Comparison of ENCODE assay signal across 10 mouse cellular contexts in genomic region chr6:51076861-51077768, GRCm38 (mm10).
DNase-seq lines count a peak whose midpoint lies in the region; ATAC-seq and TF ChIP-seq lines count a peak whose summit lies in the region.
"Had no signal": no experiment of that assay in that cellular context is flagged by ENCODE, and none has a peak within 500 bp of the region (broad histone marks: within the 10 kb centered on the region; RNA-seq: fewer than 3 reads in every experiment).

No protein-coding gene starts in this region.

- H3K9me3 ChIP-seq in heart, embryonic 12.5 days (replicated peaks) = no peaks in the 10 kb centered on the region
- no peaks in the 10 kb centered on the region for H3K9me3 ChIP-seq in heart, postnatal 0 days (replicated peaks; ENCODE audit: control insufficient read depth, low read length)
- H3K9me3 ChIP-seq: G1E had no signal

- no peaks in the 10 kb centered on the region for H3K27me3 ChIP-seq in heart, embryonic 12.5 days (replicated peaks)
- no peaks in the 10 kb centered on the region for H3K27me3 ChIP-seq in heart, postnatal 0 days (ENCODE audit: control insufficient read depth, insufficient read depth, low read length)

- H3K27ac ChIP-seq in heart, embryonic 12.5 days (ENCODE audit: poor library complexity, severe bottlenecking) = peak overlapping the region; percentile 62
- peak overlapping the region; percentile 35; the same call in 1 of the 2 replicates for H3K27ac ChIP-seq in heart, postnatal 0 days (ENCODE audit: low read depth)
- H3K27ac ChIP-seq: liver, embryonic 14.5 days had no signal

- no peak for ATAC-seq in heart, embryonic 12.5 days (ENCODE audit: insufficient number of reproducible peaks, low FRiP score)
- ATAC-seq in heart, postnatal 0 days (ENCODE audit: insufficient read depth, low read depth) = no peak

- 59% methylated on average over 21 of the region's 21 CpGs for WGBS in heart, embryonic 12.5 days
- WGBS in heart, postnatal 0 days = 74% methylated on average over 21 of the region's 21 CpGs

- peaks cover 20% of the 10 kb centered on the region for H3K4me1 ChIP-seq in heart, embryonic 12.5 days (replicated peaks)
- 0 out of 2 replicates have a peak, but pooled peaks cover 10% of the 10 kb centered on the region for H3K4me1 ChIP-seq in heart, postnatal 0 days (ENCODE audit: control insufficient read depth, insufficient read depth)

- H3K36me3 ChIP-seq in heart, embryonic 12.5 days = no peaks in the 10 kb centered on the region
- H3K36me3 ChIP-seq in heart, postnatal 0 days (replicated peaks; ENCODE audit: control insufficient read depth, insufficient read depth, low read length) = no peaks in the 10 kb centered on the region
- H3K36me3 ChIP-seq: G1E had no signal

- no peak for TF ChIP-seq EP300 in heart, postnatal 0 days (IDR thresholded peaks at IDR 0.05; ENCODE audit: low read depth)

- intact Hi-C loops in heart, postnatal 14 days (cut with DNase I) = no loop called here

- no peak for DNase-seq in heart, postnatal 14 days
- DNase-seq in R1 (ENCODE audit: low read depth, low spot score) = peak; percentile 41
- DNase-seq in heart, postnatal 0 days (ENCODE audit: low spot score) = no peak
- peak; percentile 41 to 84 for DNase-seq in lung, postnatal 4 days
- DNase-seq in cerebellum, adult 11-12 months = no peak
- DNase-seq in ovary, postnatal 14 days (ENCODE audit: low spot score) = no peak
- no peak for DNase-seq in thymus, postnatal 0 days (ENCODE audit: low spot score)

- H3K9ac ChIP-seq in heart, embryonic 12.5 days = no peak overlapping the region
- no peak overlapping the region for H3K9ac ChIP-seq in heart, postnatal 0 days (replicated peaks; ENCODE audit: low read depth, low read length)
- H3K9ac ChIP-seq: liver, embryonic 14.5 days had no signal

- TF ChIP-seq CTCF in heart, postnatal 0 days (IDR thresholded peaks at IDR 0.05; ENCODE audit: low read depth) = no peak

- no peak overlapping the region for H3K4me3 ChIP-seq in heart, embryonic 12.5 days
- no peak overlapping the region for H3K4me3 ChIP-seq in heart, postnatal 0 days (ENCODE audit: low read depth, low read length)

- no peak overlapping the region for H3K4me2 ChIP-seq in heart, embryonic 12.5 days
- H3K4me2 ChIP-seq in heart, postnatal 0 days (ENCODE audit: low read depth, low read length) = no peak overlapping the region

Comparison
In these comparisons a context has a peak if more than half of its experiments do, and no peak if none do; other contexts are left out.
1. DNase-seq: peak in R1 (single experiment) and lung, postnatal 4 days (2 of 2); none in heart, postnatal 14 days (0 of 2), heart, postnatal 0 days (single experiment), cerebellum, adult 11-12 months (single experiment), ovary, postnatal 14 days (single experiment) and thymus, postnatal 0 days (single experiment).